Mouse (Mus musculus) small intestine, adult 2 months (tissue): ENCODE measurements around the gene Mb21d2. TPM values are rescaled to one million over a fixed set of nuclear protein-coding genes. Genes with fewer than 3 reads are reported as not detected.

Experiments used
- H3K27ac ChIP-seq: fragments of 200-500 bp; 2 replicates; pipeline ENCODE4 v1.5.1; 2012; ENCODE audit warnings: low read depth, low read length, control low read depth, inconsistent platforms; ENCODE audit not compliant: insufficient read depth
- H3K27me3 ChIP-seq: fragments of 200-500 bp; 2 replicates; pipeline ENCODE4 v1.6.1; 2012; ENCODE audit warnings: mild to moderate bottlenecking, moderate library complexity, low read length, inconsistent platforms; ENCODE audit not compliant: control insufficient read depth, insufficient read depth
- H3K36me3 ChIP-seq: fragments of 200-500 bp; 2 replicates; pipeline ENCODE4 v1.6.1; 2012; ENCODE audit warnings: mild to moderate bottlenecking, low read length, control low read depth, inconsistent platforms; ENCODE audit not compliant: control insufficient read depth, insufficient read depth
- H3K4me1 ChIP-seq: fragments of 200-500 bp; 2 replicates; pipeline ENCODE4 v1.6.1; 2012; ENCODE audit warnings: low read length, inconsistent platforms, mixed read lengths; ENCODE audit not compliant: control insufficient read depth, insufficient read depth, insufficient read length
- H3K4me3 ChIP-seq: fragments of 200-500 bp; 2 replicates; pipeline ENCODE4 v1.5.1; 2012; ENCODE audit warnings: low read depth, mild to moderate bottlenecking, control low read depth, inconsistent platforms, low read length, moderate library complexity
- CTCF ChIP-seq: fragments of 200-500 bp; IDR thresholded peaks from 2 replicates; pipeline ENCODE4 v1.5.1; 2012; ENCODE audit warnings: low read depth, mild to moderate bottlenecking, control low read depth, inconsistent platforms, low read length, moderate library complexity, mixed read lengths; ENCODE audit not compliant: insufficient replicate concordance, insufficient read length; ENCODE audit errors: extremely low read depth
- POLR2A ChIP-seq: fragments of 200-500 bp; IDR thresholded peaks from 2 replicates; pipeline ENCODE4 v1.6.1; 2012; ENCODE audit warnings: low read depth, mild to moderate bottlenecking, control low read depth, inconsistent platforms, low read length, moderate library complexity
- WGBS: fragments of 180-500 bp; shearing (Covaris S2); methylation state at CpG from one replicate; pipeline ENCODE4 v1.1.7; 2018; 5-methylcytosine and 5-hydroxymethylcytosine counted together
- polyA plus RNA-seq: library from polyadenylated mRNA; depleted of rRNA; stranded (reverse); fragments of >200 nt; gene quantifications from 2 replicates; pipeline ENCODE4 v1.2.3, GENCODE M21; 2012; rRNA removed

Mb21d2 gene
- polyA plus RNA-seq, 1 experiment, result 15.9 TPM

- Histone ChIP-seq H3K4me1 (no peaks in the 10 kb centered on the region), H3K36me3 (no peaks in the 10 kb centered on the region), H3K27me3 (no peaks in the 10 kb centered on the region), H3K4me3 (no peak overlapping the region), H3K27ac (no peak overlapping the region)
- WGBS, result 67% methylated on average over 6 of the region's 6 CpGs
- no peak for TF ChIP-seq CTCF
- TF ChIP-seq POLR2A, result no peak
These were observed 107.7 kb downstream of the Mb21d2 start for GRCm38 (mm10) chr16:28821774-28822173.

DNA sequence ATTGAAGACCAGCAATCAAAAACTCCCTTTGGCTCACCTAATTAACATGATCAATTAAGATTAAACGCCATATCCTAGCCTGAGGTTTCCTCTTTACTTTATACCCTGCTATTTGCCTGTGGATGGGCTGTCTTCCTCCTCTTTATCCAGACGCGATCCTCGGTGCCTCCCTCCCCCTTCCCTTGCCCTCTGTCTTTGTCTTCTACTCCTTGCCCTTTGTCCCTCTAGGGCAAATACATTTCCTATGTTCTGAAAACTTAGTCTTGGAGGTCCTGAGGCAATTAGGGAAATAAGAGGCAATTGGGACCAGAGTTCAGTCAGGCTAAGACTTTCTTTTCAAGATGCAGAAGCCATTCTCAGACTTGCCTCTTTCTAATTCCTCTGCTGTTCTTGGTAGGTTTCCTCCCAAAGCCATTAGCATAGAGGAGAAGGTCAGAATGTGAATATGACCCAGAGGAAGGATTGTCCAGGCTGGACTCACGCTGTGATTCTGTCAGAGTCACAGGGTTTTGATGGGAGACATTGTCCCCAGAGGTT lies 110.7 kb downstream of the Mb21d2 start:
- H3K4me3 ChIP-seq, result no peak overlapping the region
- no peaks in the 10 kb centered on the region for H3K4me1 ChIP-seq
- H3K27me3 ChIP-seq, result no peaks in the 10 kb centered on the region
- TF ChIP-seq CTCF (no peak), POLR2A (no peak)
- WGBS, result 56% methylated on average over 5 of the region's 5 CpGs
- no peaks in the 10 kb centered on the region for H3K36me3 ChIP-seq
- no peak overlapping the region for H3K27ac ChIP-seq

DNA sequence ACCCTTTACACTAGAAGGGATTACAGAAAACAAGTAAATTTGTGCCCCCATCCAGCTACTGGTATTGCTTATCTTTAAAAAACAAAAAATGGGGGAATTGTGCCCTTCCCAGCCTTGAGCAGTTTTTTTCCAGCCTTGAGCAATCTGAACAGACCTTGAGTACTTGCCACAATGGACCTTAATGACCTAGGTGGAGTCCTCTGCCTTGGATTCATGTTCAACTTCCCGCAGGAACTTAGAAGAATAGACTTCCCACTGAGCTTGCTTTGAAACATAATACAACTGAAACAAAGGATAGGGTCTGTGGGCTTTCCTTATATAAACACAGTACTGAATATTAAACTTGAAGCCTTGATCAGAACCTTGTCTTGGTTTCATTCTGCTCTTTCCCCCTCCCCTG lies 116.2 kb downstream of the Mb21d2 start:
- Histone ChIP-seq H3K4me1 (no peaks in the 10 kb centered on the region), H3K27ac (no peak overlapping the region), H3K4me3 (no peak overlapping the region), H3K27me3 (no peaks in the 10 kb centered on the region), H3K36me3 (no peaks in the 10 kb centered on the region)
- WGBS, result 79% methylated on average over 1 of the region's 1 CpGs
- TF ChIP-seq CTCF, result no peak

GRCm38 (mm10) chr16:28809089-28809488 lies 120.4 kb downstream of the Mb21d2 start:
- no peak for TF ChIP-seq CTCF
- TF ChIP-seq POLR2A, result no peak
- H3K27me3 ChIP-seq, result no peaks in the 10 kb centered on the region
- WGBS, result 34% methylated on average over 1 of the region's 1 CpGs
- no peak overlapping the region for H3K4me3 ChIP-seq
- H3K4me1 ChIP-seq, result no peaks in the 10 kb centered on the region
- no peak overlapping the region for H3K27ac ChIP-seq
- no peaks in the 10 kb centered on the region for H3K36me3 ChIP-seq

DNA sequence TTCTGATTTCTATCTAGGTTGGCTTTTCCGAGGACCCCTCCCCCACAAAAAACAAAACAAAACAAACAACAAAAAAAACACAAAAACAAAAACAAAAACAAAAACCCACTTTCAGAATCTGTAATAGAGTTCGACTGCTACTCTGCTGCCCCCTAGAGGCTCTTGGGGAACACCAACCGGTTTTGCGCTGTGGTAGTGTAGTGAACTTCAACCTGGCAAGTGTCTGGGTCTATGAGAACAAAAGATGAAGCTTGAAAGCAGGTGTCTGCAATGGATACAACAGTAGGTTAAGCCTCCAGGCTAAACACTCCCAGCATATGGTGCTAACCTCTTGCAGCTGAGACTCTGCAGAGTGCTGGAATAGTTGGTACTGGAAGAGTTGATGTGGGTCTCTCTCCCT lies 136.4 kb downstream of the Mb21d2 start:
- H3K4me1 ChIP-seq, result no peaks in the 10 kb centered on the region
- 5% methylated on average over 4 of the region's 4 CpGs for WGBS
- H3K4me3 ChIP-seq, result no peak overlapping the region
- TF ChIP-seq POLR2A (no peak), CTCF (peak; percentile 65; the same call in 1 of the 2 replicates)
- H3K36me3 ChIP-seq, result no peaks in the 10 kb centered on the region
- no peak overlapping the region for H3K27ac ChIP-seq
- no peaks in the 10 kb centered on the region for H3K27me3 ChIP-seq

Other genes with a start within 250 kb of the Mb21d2 start
- gene Fgf12, start 176.6 kb downstream of the Mb21d2 start, polyA plus RNA-seq, result 0.24 TPM in 1 of 2 replicates, not detected in the other